ENCODE assay signal across 40 mouse cellular contexts in genomic region chr15:65041999-65042398, GRCm38 (mm10). TPM values are rescaled to one million over a fixed set of nuclear protein-coding genes. Genes with fewer than 3 reads are reported as not detected.
DNase-seq lines count a peak whose midpoint lies in the region; ATAC-seq and TF ChIP-seq lines count a peak whose summit lies in the region.
"Had no signal": no experiment of that assay in that cellular context is flagged by ENCODE, and none has a peak within 500 bp of the region (broad histone marks: within the 10 kb centered on the region; RNA-seq: fewer than 3 reads in every experiment).

No protein-coding gene starts in this region.

- no peak overlapping the region for H3K27ac ChIP-seq in midbrain, postnatal 0 days (ENCODE audit: low read depth, low read length)
- no peak overlapping the region for H3K27ac ChIP-seq in midbrain, embryonic 13.5 days
- no peak overlapping the region for H3K27ac ChIP-seq in layer of hippocampus, adult 2 months
- H3K27ac ChIP-seq: embryonic facial prominence, embryonic 10.5 days; embryonic facial prominence, embryonic 15.5 days; forebrain, embryonic 13.5 days; heart, embryonic 10.5 days; heart, embryonic 15.5 days; kidney, postnatal 0 days; limb, embryonic 13.5 days; lung, embryonic 15.5 days; stomach, embryonic 15.5 days had no signal

- no peaks in the 10 kb centered on the region for H3K9me3 ChIP-seq in midbrain, postnatal 0 days (ENCODE audit: low read length)
- no peaks in the 10 kb centered on the region for H3K9me3 ChIP-seq in midbrain, embryonic 13.5 days
- H3K9me3 ChIP-seq: embryonic facial prominence, embryonic 10.5 days; embryonic facial prominence, embryonic 15.5 days; forebrain, embryonic 13.5 days; heart, embryonic 10.5 days; heart, embryonic 15.5 days; limb, embryonic 13.5 days; lung, embryonic 15.5 days; stomach, embryonic 15.5 days had no signal

- no peak overlapping the region for H3K4me2 ChIP-seq in midbrain, postnatal 0 days (ENCODE audit: low read depth, low read length, poor library complexity, severe bottlenecking)
- no peak overlapping the region for H3K4me2 ChIP-seq in midbrain, embryonic 13.5 days (replicated peaks)
- H3K4me2 ChIP-seq: embryonic facial prominence, embryonic 15.5 days; forebrain, embryonic 13.5 days; heart, embryonic 15.5 days; limb, embryonic 13.5 days; liver, embryonic 11.5 days; lung, embryonic 15.5 days; midbrain, embryonic 11.5 days; stomach, embryonic 15.5 days had no signal

- peak; percentile 32 for DNase-seq in embryo, embryonic 10 days (ENCODE audit: low spot score)
- DNase-seq in embryo, embryonic 9.5 days (ENCODE audit: extremely low spot score): no peak
- peak; percentile 2 for DNase-seq in midbrain, postnatal 0 days (ENCODE audit: low spot score)
- DNase-seq in ZHBTc4 (ENCODE audit: low read depth, low spot score): peak; percentile 33
- peak; percentile 53 for DNase-seq in mesoderm, embryonic 11.5 days (ENCODE audit: low read depth, low spot score)
- no peak for DNase-seq in layer of hippocampus, adult 2 months (ENCODE audit: low spot score in 2 of 2)
- no peak for DNase-seq in right cerebral cortex, postnatal 36 days (ENCODE audit: low spot score in 2 of 2)
- DNase-seq: adrenal gland, adult 8-10 months; cerebellum, adult 8-10 months; cerebellum, postnatal 25 days; gastrocnemius, postnatal 14 days; heart, postnatal 36 days; kidney, adult 8-10 months; right cerebral cortex, postnatal 14 days; thymus, postnatal 14 days had no signal

- H3K9ac ChIP-seq in midbrain, postnatal 0 days (replicated peaks; ENCODE audit: low read length, poor library complexity, severe bottlenecking): no peak overlapping the region
- no peak overlapping the region for H3K9ac ChIP-seq in midbrain, embryonic 13.5 days (replicated peaks)
- H3K9ac ChIP-seq: embryonic facial prominence, embryonic 15.5 days; forebrain, embryonic 13.5 days; heart, embryonic 15.5 days; limb, embryonic 13.5 days; lung, embryonic 15.5 days; stomach, embryonic 15.5 days had no signal

- TF ChIP-seq CTCF in midbrain, postnatal 0 days (IDR thresholded peaks at IDR 0.05): no peak
- no peak for TF ChIP-seq CTCF in layer of hippocampus, adult 2 months (conservative IDR thresholded peaks at IDR 0.05)

- no peaks in the 10 kb centered on the region for H3K4me1 ChIP-seq in midbrain, postnatal 0 days (ENCODE audit: insufficient read depth, low read length)
- H3K4me1 ChIP-seq in midbrain, embryonic 13.5 days (replicated peaks): no peaks in the 10 kb centered on the region
- H3K4me1 ChIP-seq: embryonic facial prominence, embryonic 10.5 days; embryonic facial prominence, embryonic 15.5 days; forebrain, embryonic 13.5 days; heart, embryonic 10.5 days; heart, embryonic 15.5 days; limb, embryonic 13.5 days; lung, embryonic 15.5 days; stomach, embryonic 15.5 days had no signal

- no peaks in the 10 kb centered on the region for H3K36me3 ChIP-seq in midbrain, postnatal 0 days (ENCODE audit: insufficient read depth, low read length)
- no peaks in the 10 kb centered on the region for H3K36me3 ChIP-seq in midbrain, embryonic 13.5 days
- H3K36me3 ChIP-seq: embryonic facial prominence, embryonic 10.5 days; embryonic facial prominence, embryonic 15.5 days; heart, embryonic 10.5 days; heart, embryonic 15.5 days; limb, embryonic 13.5 days; lung, embryonic 15.5 days; stomach, embryonic 15.5 days had no signal

- 62% methylated on average over 4 of the region's 4 CpGs for WGBS in midbrain, postnatal 0 days
- WGBS in midbrain, embryonic 13.5 days: 32% methylated on average over 4 of the region's 4 CpGs

- no peaks in the 10 kb centered on the region for H3K27me3 ChIP-seq in midbrain, postnatal 0 days (ENCODE audit: insufficient read depth, low read length)
- H3K27me3 ChIP-seq in midbrain, embryonic 13.5 days: no peaks in the 10 kb centered on the region
- H3K27me3 ChIP-seq: CH12.LX; embryonic facial prominence, embryonic 15.5 days; forebrain, embryonic 13.5 days; heart, embryonic 15.5 days; limb, embryonic 13.5 days; lung, embryonic 15.5 days; stomach, embryonic 15.5 days had no signal

- ATAC-seq in midbrain, postnatal 0 days (ENCODE audit: low FRiP score): no peak
- ATAC-seq in midbrain, embryonic 13.5 days: no peak
- ATAC-seq: activated CD4-positive, CD25-positive, alpha-beta regulatory T cell, adult 4 months; forebrain, embryonic 13.5 days; intestine, embryonic 16.5 days had no signal

- no peak overlapping the region for H3K4me3 ChIP-seq in midbrain, postnatal 0 days (ENCODE audit: low read depth, low read length)
- no peak overlapping the region for H3K4me3 ChIP-seq in midbrain, embryonic 13.5 days (replicated peaks)
- no peak overlapping the region for H3K4me3 ChIP-seq in layer of hippocampus, adult 2 months
- H3K4me3 ChIP-seq: embryonic facial prominence, embryonic 10.5 days; embryonic facial prominence, embryonic 15.5 days; forebrain, embryonic 13.5 days; heart, embryonic 10.5 days; heart, embryonic 15.5 days; limb, embryonic 13.5 days; lung, embryonic 15.5 days; stomach, embryonic 15.5 days had no signal

RNA-seq across cellular contexts. Expression of gene Gm21961, which starts 27.3 kb away (rescaled TPM):
- not detected in 2 replicates for total RNA-seq in midbrain, postnatal 0 days (2014; rRNA removed)
- not detected in 2 replicates for polyA plus RNA-seq in midbrain, postnatal 0 days (2015; fragmentation: Nextera tagmentation; extraction: Ambion mirVana)
- polyA plus RNA-seq in midbrain, embryonic 13.5 days (2015; fragmentation: Nextera tagmentation; extraction: Ambion mirVana): not detected in 2 replicates
- not detected for total RNA-seq in layer of hippocampus, adult 2 months (2021)
- total RNA-seq: adrenal gland, adult 8-10 months; adrenal gland, postnatal 4 days; CH12.LX; gastrocnemius, postnatal 14 days; granulocyte monocyte progenitor cell, adult 5-6 weeks; heart, postnatal 36 days; layer of hippocampus, postnatal 10 days; left cerebral cortex, adult 18-20 months; left cerebral cortex, postnatal 25 days; megakaryocyte progenitor cell, adult 5-6 weeks had no signal
- polyA plus RNA-seq: activated CD4-positive, CD25-positive, alpha-beta regulatory T cell, adult 4 months; C2C12; embryonic facial prominence, embryonic 10.5 days; embryonic facial prominence, embryonic 15.5 days; forebrain, embryonic 13.5 days; heart, embryonic 10.5 days; heart, embryonic 15.5 days; intestine, embryonic 16.5 days; kidney, postnatal 0 days; large intestine, adult 2 months; limb, embryonic 13.5 days; liver, embryonic 11.5 days; liver, embryonic 16.5 days; lung, embryonic 15.5 days; midbrain, embryonic 11.5 days; stomach, embryonic 15.5 days; urinary bladder, adult 2 months had no signal

Comparison
In these comparisons a context has a peak if more than half of its experiments do, and no peak if none do; other contexts are left out.
1. DNase-seq: peak in embryo, embryonic 10 days (single experiment), midbrain, postnatal 0 days (single experiment), ZHBTc4 (single experiment) and mesoderm, embryonic 11.5 days (single experiment); none in embryo, embryonic 9.5 days (single experiment), layer of hippocampus, adult 2 months (0 of 2) and right cerebral cortex, postnatal 36 days (0 of 2).